Mouse (Mus musculus) heart, embryonic 11.5 days (tissue): ENCODE results near the gene Knl1. TPM values are rescaled to one million over a fixed set of nuclear protein-coding genes. Genes with fewer than 3 reads are reported as not detected.

Experiments used
- polyA plus RNA-seq: library from polyadenylated mRNA; unstranded; fragments of >200 nt; fragmentation: Nextera tagmentation; extraction: Ambion mirVana; gene quantifications from 2 replicates; pipeline ENCODE4 v1.2.1, GENCODE M21; 2014

Knl1 gene
- polyA plus RNA-seq, 1 experiment from 2014 or later = 30.9 TPM

Other genes starting within 250 kb of the Knl1 start
- gene Knstrn, start 233.1 kb upstream of the Knl1 start, polyA plus RNA-seq = 117 and 135 TPM in 2 replicates
- 52.5 and 63.2 TPM in 2 replicates for gene Ivd, start 185.2 kb upstream of the Knl1 start, polyA plus RNA-seq
- 0.77 and 1.1 TPM in 2 replicates for gene Bahd1, start 146.7 kb upstream of the Knl1 start, polyA plus RNA-seq
- 19.6 and 22.3 TPM in 2 replicates for gene Chst14, start 120.6 kb upstream of the Knl1 start, polyA plus RNA-seq
- gene Ccdc32, start 17.7 kb upstream of the Knl1 start, polyA plus RNA-seq = 16.4 and 17.1 TPM in 2 replicates
- gene Rpusd2, start 12.3 kb upstream of the Knl1 start, polyA plus RNA-seq = 4.0 and 4.8 TPM in 2 replicates
- 33.4 and 39.6 TPM in 2 replicates for gene Rad51, start 65.7 kb downstream of the Knl1 start, polyA plus RNA-seq
- 30.3 and 33.3 TPM in 2 replicates for gene Rmdn3, start 109.9 kb downstream of the Knl1 start, polyA plus RNA-seq
- gene Gchfr, start 120.7 kb downstream of the Knl1 start, polyA plus RNA-seq = 6.4 and 7.4 TPM in 2 replicates
- gene Gm14137, start 127.4 kb downstream of the Knl1 start, polyA plus RNA-seq = 0.25 TPM in 1 of 2 replicates, not detected in the other
- gene Zfyve19, start 161.5 kb downstream of the Knl1 start, polyA plus RNA-seq = 30.4 and 37.0 TPM in 2 replicates
- 13.5 and 18.4 TPM in 2 replicates for gene Dnajc17, start 161.7 kb downstream of the Knl1 start, polyA plus RNA-seq
- gene Ppp1r14d, start 182.8 kb downstream of the Knl1 start, polyA plus RNA-seq = not detected in 2 replicates
- 0.83 and 1.1 TPM in 2 replicates for gene Spint1, start 190.2 kb downstream of the Knl1 start, polyA plus RNA-seq
- gene Rhov, start 224.2 kb downstream of the Knl1 start, polyA plus RNA-seq = not detected in 2 replicates
- 6.9 and 8.7 TPM in 2 replicates for gene Vps18, start 241.6 kb downstream of the Knl1 start, polyA plus RNA-seq